Mouse (Mus musculus): ENCODE measurements around the gene Drc3.
A peak's percentile ranks its signal among the peaks of the same experiment; 100 is the strongest.

The Drc3 gene

DNA sequence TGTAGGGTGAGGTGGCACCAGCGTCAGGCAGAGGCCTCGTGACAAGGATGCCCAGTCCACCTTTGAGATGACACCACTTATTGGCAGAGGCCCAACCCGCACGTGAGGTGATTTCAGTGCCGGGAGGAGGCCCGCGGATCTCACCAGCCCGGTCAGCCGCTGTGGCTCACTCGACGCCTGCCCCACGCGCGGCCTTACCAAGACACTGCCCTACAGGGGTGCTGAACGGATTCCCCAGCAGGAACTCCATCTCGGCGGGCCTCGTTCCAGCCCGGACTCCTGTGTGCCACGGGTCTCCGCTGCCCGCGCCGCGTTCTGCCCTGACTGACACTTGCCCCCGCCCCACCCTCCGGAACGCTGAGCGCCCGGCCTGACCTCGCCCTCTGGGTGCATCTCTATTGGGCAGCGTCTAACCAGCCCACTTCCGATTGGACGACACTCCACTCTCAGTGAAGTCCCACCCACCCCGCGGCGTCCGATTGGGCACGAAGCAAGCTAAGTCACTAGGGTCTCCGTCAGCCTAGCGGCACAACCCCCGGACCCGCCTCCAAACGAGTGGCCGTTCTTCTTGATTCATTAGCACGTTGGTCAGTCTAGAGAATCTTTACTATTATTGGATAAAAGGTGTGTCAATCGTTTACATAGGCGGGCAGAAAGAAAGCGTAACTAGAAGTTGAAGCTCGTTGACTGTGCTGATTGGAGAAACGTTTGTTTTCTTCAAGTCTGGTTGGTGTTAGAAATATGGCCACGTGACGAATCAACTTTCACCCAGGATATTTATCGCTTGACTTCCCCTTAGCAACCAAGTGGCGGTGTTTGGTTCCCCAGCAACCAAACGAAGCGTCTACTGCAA lies at the start of gene Drc3, which contains the start of gene Tom1l2:
TSS of gene Drc3 (plus strand) at position 771 of the 853 bp plus-strand sequence.
TSS of gene Tom1l2 (minus strand) at position 347 of the 853 bp plus-strand sequence.
- DNase-seq (ENCODE audit: low read depth), result peak; percentile 100

DNA sequence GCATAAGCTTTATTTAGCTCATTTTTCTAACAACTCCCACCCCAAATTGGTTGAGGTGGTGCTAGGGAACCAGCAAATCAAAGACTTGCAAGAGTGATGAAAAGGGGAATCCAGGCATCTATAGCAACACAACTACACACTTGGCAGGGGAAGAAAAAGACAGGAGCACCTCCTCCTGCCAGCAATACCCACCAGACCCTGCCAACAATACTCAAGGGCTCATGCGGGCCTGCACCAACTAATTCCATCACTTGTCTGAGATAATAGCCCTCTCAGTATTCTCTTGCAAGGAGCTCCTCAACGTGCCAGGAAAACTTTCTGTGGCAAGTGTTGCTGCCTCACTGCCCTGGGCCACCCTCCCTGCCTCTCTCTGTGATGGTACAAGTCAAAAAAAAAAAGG lies 49.6 kb upstream of the Drc3 start:
- no peak for DNase-seq (ENCODE audit: low read depth)

DNA sequence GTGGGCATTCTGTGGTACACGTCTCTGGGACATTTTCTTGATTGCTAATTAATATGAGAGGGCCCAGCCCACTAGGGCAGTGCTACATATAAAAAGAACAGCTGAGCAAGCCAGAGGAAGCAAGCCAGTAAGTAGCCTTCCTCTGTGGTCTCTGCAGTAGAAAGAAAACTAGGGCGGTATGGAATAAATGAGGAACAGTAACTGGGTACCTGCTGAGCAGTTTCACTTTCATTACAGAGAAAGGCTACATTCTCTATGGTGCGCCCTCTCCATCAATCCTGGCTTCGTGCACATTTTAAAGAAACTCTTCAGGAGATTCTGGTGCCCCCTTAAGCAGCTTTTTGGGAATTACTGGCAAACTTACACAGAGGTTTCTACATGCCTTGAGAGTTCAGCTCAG lies 47.5 kb upstream of the Drc3 start:
- no peak for DNase-seq (ENCODE audit: low read depth)

DNA sequence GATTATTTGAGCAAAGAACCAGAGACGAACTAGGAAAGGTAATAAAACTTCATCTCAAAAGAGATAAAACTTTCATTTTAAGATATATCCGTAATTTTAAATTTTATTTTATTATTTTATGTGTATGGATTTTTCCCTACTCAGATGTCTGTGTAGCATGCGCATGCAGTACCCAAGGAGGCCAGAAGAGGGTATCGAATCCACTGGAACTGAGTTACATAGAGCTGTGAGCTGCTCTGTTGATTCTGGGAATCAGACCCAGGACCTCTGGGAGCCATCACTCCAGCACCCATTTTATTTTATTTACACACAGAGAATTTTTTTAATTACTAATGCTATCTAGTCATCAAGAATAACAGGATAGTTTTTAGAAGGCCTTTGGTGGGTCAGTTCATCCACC lies 46.3 kb upstream of the Drc3 start:
- DNase-seq (ENCODE audit: low read depth), result peak; percentile 69

DNA sequence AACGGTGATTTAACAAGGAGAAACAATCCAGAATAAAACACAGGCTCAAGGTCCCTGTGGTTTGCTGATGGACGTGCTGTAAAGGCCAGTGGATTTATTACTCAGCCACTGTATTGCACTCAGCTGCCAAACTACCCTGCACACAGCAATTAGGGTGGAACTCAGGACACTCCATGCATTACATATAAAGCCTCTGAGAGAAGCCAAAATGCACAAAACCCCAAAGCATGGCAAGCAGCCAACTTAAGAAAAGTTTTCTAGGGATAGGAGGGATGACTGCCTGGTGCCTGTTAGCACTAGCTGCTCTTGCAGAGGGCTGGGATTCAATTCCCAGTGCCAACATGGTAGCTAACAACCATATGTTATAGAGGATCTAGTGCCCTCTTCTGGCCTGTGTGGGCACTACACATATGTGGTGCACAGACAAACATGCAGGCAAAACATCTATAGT lies 45.7 kb upstream of the Drc3 start:
- DNase-seq (ENCODE audit: low read depth), result peak; percentile 78

DNA sequence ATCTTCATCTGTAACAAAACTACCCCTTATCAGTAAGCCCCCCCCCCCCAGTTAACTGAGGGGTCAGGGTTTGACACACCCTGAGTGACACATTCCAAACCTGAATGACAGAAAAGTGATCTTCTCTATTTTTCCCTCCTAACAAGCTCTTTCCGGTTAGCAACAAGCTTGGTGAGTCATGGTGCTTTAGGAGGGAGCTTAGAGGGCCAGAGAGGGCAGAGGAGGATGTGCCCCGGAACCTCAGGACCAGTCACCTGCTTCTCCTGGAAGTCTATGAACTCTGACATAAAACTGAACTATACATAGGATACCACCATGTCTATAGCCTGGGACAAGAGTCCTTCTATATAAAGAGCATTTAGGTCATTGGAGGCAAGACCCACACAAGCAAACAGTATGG lies 45.1 kb upstream of the Drc3 start:
- DNase-seq (ENCODE audit: low read depth), result no peak

DNA sequence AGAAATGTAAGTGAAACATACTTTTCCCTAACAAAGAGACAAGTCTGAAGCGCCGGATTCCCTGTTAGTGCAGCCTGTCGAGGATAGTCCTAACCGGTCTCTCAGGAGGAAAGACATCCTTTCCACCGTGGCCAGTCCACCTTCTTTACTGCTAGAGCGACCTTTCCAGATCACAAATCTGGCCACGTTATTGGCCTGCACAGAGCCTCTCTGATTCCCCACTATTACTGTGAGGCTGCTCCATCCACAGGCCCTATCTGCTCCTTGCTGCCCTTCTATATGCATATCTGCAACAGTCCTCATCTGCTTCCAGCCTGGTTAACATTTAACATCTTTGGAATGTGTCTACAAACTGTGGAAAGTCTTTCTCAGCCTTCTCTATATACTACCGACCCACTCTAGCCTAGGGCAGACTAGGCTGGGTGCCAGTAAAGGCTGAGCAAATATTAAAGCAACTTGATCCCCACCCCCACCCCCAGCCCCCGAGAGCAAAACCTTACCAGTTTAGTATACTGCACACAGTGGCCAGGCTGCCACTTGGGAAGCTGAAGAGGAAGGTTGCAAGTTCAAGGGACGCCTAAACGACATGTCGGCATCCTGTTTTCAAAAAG lies 44.5 kb upstream of the Drc3 start:
- DNase-seq (ENCODE audit: low read depth), result peak; percentile 68

DNA sequence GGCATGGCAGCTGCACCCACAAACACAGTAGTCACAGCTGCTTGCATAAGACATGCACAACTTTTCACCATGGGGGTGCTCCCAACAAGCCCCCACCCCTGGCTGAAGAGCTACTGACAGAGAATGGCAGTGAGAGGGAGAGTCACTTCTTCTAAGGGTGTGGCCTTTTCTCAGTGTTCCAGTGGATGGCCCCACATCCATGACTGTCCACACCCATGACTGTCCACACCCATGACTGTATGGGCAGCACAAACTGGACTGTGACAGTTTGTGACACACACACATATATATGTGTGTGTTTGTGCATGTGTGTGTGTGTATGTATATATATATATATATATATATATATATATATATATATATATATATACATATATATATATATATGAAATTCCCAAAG lies 43.3 kb upstream of the Drc3 start:
- no peak for DNase-seq (ENCODE audit: low read depth)

DNA sequence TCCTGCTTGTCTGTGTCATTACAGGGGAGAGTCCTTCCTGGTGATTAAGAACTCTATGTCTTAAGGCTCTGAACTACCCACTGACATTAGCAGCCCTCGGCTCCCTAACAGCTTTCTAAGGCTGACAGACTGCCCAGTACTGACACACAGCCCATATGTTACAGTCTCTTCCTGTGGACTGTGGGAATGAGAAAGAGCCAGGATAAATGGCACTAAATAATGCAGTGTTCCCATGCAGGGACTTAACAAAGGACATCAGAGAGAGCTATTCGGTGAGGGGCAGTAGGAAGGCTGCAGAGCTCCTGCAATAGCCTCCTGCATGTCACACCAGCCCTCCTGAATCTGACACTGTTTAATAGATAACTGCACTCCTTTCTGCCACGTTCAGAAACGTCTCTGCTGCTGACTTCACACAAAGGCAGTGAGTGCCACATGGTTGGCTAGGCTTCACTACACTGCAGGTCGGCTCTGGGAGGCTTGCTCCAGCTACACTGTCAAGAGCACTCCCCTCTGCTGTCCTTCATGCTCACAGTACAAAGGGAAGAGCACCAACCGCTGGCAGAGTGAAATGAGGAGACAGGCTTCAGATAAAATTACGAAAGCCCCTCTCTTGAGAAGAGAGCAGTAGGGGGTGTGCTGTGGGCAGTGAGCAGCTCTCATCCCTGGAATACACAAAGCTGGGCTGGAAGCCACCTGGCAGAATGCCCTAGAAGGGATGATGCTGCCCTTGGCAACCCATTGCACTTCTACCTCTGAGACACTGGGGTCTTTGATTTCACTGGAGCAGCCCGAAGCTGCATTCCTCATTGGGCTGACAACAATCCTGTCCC lies 41.9 kb upstream of the Drc3 start:
- peak; percentile 89 for DNase-seq (ENCODE audit: low read depth)

DNA sequence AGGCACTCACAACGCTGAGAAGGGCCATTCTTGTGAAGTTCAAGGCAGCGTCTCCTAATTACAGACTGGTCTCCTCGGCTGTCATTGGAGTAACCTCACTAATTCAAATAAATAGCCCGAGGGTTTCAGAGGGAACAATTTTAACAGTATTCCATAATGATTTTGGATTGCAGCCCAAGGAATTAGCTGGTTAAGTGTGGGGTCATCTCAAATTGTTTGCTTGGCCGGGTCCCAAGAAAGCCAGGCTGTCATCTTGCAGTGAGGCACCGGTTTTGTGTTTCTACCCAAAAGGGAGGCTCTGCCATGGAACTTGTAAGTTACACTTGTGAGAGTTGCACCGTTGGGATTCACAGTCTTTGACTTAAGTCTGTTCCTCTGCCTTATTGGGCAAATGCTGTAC lies 36.9 kb upstream of the Drc3 start:
- DNase-seq (ENCODE audit: low read depth), result no peak

DNA sequence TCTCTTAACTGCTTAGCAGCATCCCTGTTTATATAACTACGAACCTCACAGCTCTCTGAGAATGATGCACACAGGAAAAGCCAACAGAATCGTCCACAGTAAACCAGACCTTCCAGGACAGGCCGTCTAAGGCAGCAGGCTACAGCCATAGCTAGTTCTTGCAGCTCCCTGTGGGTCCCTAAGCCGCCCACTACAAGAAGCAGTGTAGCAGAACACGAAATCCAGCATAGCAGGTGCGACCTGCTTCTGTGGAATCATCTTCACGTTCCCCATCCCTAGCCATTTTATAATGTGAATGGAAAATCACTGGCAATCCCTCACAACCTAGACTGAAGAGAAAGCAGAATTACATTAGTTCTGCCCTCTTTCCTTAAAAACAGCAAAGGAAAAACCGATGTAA lies 36.2 kb upstream of the Drc3 start:
- no peak for DNase-seq (ENCODE audit: low read depth)

DNA sequence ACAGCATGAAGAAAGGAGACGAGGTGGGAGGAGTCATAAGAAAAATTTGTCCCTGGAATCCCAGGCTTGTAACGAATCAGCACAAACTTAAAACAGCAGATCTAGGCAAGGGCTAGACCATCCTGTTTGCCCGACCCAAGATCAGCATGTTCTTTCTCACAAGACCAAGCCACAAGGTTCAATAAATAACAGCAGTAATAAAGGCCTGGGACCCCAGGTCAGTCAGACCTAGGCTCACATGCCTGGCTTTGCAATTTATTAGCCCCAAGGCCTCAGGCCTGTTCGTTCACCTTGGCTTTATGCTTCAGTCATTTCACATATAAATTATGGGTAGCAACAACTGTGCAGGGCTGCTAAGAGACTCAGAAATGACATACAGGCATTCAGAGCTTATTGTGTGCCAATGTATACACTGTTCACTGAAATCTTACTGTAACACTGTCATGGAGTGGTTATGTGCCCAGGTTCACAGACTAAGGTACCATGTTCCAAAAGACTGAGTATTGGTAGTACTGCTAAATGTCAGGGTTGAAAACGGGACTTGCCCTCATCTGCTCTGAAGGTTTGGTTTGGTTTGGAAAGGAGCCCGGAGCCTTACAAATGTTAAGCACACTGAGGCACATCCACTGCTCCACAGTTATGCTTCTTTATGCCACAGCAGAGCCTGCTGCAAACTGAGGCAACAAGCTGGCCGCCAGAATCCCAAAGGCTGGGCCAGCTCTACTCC lies 35.6 kb upstream of the Drc3 start:
- DNase-seq (ENCODE audit: low read depth), result peak; percentile 31

DNA sequence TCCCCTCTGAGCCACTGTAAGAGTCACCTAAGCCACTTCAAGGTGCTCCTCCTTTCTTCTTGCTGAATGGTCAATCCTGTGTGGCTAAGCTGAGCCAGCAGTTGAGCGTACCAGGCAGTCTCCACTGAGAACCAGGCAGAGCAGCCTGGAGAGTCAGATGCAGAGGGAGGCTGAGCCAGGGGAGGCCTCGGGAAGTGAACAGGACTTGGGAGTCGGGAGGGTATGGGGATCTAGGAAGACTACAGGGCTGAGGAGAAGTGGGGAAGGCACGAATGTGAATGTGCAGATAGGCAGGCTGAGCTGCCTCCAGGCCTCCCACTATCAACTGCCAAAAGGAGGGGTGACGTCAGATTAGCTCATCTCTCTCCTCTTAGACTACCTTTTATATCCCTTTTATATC lies 34.4 kb upstream of the Drc3 start:
- DNase-seq (ENCODE audit: low read depth), result no peak

DNA sequence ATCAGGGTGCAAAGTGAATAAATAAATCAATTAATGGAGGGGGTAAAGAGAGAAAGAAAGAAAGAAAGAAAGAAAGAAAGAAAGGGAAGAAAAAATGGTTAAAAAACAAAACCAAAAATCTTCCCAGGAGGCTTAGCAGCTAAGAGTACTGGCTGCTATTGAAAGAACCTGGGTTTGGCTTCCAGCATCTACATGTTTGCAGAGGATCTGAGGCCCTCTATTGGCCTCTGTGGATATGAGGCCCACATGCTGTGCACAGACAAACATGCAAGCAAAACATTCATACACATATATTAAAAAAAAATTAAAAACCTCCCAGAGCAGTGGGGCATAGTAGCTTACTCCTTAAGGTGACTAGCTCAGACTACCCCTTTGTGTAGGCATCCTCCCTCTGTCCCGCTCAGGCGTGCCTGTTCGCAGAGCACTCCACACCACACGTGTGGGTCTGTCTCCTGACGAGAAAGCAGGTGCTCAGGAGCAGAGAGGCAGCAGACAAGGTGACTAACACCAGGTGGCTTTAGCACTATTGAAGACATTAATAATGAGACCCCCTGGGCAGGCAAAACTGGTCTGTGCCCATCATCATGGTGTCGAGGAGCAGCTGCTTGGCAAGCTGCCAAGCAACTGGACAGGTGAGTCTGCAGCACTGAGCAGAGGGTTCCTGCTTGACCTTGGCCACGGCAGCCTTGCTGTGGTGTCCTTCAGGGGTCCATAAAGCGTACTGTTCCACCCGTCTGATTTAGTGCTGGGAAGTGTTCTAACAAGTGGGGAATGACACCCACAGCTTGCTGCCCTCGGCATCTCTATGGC lies 33.7 kb upstream of the Drc3 start:
- DNase-seq (ENCODE audit: low read depth), result no peak

DNA sequence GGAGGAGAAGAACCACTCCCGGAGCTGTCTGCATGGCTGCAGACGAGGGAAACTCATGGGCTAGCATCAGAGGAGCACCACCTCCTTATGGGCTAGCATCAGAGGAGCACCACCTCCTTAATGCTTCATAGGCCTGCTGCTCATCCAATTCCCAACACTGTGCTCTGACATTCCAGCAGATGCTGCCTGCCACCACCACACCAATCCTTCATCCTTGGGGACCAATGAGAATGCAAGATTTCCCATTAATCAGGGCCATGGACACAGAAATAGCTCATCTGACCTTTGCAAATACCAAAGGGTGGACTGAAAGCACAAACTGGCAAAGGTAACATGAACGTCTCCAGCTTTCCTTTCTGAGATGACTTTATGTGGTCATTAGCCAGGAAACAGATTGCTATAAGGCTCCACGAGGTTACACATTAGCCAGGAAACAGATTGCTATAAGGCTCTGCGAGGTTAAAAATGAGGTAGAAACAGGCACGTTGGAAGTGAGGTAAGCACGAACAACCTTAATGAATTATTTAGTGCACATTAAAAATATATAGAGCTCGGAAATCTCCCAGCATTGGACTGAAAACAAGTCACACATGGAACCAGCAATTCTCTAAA lies 32.6 kb upstream of the Drc3 start:
- DNase-seq (ENCODE audit: low read depth), result no peak

DNA sequence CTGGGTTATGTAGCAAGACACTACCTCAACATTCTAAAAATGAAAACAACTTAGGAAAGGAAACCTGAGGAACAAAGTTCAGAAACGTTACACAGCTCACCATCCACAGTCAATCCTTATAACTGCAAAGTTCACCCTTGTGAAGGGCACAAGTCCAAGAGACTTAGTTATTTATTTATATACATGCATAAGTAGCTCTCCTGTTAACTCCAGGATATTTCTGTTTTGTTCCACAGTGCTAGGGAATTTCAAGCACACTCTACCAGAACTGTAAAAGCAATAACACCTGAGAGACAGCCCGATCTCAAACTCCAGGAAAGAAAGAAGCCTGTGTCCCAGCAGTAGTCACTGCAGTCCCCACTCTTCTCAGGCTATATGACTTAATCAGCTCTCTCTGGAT lies 31.7 kb upstream of the Drc3 start:
- DNase-seq (ENCODE audit: low read depth), result no peak

DNA sequence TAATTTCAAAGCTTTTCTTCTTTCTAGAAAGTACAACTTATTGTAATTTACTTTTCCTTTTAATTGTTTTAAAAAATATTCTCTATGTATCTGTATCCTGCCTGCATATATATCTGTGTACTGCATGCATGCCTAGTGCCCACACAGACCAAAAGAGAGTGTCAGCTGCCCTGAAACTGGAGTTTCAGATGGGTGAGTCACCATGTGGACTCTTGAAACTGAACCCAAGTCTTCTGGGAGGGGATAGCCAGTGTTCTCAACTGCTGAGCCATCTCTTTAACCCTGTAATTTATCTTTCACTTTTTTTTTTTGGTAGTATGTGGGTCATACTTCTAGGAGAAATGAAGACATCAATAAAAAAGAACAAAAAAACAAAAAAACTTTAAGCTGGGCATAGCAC lies 29.4 kb upstream of the Drc3 start:
- DNase-seq (ENCODE audit: low read depth), result peak; percentile 69

DNA sequence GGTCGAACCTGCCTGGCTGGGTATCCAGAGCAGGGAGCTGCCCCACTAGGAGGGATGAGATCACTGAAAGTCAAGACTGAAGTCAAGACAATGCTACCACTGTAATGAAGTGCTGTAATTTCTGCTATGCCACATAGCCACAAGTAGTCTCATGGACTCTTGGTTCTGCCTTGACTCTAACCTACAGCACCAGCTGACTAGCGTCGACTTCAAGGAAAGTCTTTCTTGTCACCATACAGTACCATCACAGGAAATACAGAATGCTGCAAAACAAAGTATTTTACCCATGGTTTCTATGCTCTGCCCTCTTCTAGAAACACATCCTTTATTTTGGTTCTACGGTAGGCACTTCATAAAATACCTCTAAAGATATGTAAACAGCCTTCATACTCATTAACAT lies 22.6 kb upstream of the Drc3 start:
- DNase-seq (ENCODE audit: low read depth), result no peak

DNA sequence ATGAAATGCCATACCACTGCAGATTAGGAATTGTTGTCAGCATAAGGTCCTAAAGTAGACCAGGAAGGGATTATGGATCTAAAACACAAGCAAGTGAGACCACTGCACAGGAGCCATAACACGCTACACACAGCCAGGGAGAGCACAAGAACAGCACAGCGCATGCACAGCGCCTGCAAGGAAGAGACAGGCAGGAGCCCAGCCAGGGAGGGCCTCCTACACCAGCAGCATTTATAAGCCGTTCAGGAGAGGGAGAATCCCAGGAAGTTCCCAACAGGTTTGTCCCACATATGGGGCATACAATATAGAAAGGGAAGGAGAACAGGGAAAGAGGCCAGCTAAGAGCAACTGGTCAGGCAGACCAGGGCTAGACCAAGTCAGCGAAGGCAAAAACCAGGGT lies 19.7 kb upstream of the Drc3 start:
- DNase-seq (ENCODE audit: low read depth), result no peak

DNA sequence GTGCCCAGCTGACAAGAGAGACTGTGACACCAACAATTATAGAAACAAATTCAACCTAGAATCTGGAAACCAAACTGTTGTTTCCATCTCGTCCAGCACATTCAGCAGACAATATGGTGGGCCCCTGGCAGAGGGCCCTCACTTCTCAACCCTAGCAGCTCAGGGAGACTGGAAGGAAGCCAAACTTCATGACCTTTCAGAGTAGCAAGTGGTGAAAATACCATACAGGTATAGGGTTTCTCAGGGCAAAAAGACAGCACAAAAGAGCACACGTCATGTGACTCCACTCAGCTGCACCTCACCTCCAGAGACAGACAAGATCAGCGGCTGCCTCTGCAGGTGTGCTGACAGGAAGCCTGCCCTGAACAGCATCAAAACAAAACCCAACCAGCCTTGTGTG lies 19.0 kb upstream of the Drc3 start:
- DNase-seq (ENCODE audit: low read depth), result no peak

DNA sequence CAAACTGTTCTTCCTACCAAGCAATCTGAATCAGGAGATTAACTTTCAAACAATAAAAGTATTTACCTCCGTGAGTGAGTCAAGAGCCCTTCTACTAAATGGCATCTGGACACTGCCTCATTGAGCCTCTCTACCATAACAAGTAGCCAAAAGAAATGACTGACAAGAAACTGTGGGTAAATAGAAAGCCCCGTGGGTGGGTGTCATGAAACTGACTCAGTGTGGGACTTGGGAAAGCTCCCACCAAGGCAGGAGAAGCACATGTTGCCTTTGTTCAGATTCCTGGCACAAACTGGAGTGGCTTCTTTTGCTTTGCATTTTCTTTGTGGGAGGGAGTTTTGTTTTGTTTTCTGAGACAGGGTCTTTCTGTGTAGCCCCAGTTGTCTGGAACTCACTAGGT lies 17.4 kb upstream of the Drc3 start:
- peak; percentile 24 for DNase-seq (ENCODE audit: low read depth)
